Mouse (Mus musculus): Measurements from ENCODE around the gene Foxo1. TPM values are rescaled to one million over a fixed set of nuclear protein-coding genes. Genes with fewer than 3 reads are reported as not detected.
A peak's percentile ranks its signal among the peaks of the same experiment; 100 is the strongest.

The Foxo1 gene
- polyA plus RNA-seq, 1 experiment from 2014 or later, result 2.9 TPM

DNA sequence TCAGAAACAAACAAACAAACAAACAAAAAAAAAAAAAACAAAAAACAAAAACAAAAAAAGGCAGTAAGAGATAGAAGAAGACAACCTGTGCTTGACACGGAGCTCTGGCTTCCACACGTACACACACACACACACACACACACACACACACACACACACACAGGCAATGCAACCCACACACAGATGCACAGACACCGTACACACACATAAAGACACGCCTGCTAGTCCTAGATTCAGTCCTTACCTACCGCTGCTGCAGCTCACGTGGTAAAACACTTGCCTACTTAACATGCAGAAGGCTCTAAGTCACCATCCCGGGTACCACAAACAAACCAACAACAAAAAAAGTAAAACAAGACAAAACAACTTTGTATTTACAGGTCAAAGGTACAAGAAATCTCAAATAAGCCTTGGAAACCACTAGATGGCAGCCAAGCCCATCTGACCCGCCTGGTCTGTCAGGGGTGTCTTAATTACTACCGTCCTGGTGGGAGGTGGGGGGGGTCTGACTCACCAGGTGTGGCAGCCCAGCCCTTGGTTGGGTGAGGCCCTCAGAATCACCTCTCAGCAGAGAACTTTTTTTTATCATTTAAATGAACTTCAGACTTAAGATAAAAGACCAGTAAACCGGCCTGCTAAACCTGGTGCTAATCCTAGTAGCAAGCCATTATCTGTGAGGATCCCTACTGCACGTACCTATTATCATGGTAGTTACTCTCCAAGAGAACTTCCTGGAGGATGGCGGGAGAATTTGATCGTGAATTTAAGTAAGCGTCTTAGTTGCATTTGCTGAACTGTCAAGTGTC is 14.3 kb upstream of the Foxo1 start:
- no peak for ATAC-seq (ENCODE audit: low FRiP score)
- H3K4me2 ChIP-seq, result no peak overlapping the region
- H3K9ac ChIP-seq, result no peak overlapping the region
- peaks cover 25% of the 10 kb centered on the region for H3K27me3 ChIP-seq
- no peaks in the 10 kb centered on the region for H3K9me3 ChIP-seq
- no peaks in the 10 kb centered on the region for H3K36me3 ChIP-seq (replicated peaks)
- H3K4me1 ChIP-seq, result peaks cover 4% of the 10 kb centered on the region
- 16% methylated on average over 14 of the region's 14 CpGs for WGBS
- no peak overlapping the region for H3K4me3 ChIP-seq (replicated peaks)
- H3K27ac ChIP-seq, result no peak overlapping the region

DNA sequence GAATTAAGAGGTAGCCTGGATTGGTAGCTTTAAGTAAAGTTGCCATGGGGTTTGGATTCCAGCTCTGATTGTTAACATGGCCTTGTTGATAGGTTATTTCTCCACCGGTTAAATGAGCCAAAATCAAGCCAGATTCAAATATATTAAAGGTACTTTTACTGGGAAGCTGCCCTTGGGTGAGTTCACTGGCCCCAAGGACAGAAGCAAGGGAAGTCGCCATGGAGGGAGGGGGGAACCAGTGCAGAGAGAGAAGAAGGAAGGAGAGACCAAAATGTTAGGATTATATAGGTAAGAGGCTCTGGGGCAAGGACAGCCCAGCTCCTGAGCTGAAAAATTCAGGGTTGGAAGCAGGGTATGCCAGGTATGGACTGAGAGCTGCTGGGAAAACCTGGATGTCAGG is 13.6 kb upstream of the Foxo1 start:
- Histone ChIP-seq H3K9ac (no peak overlapping the region), H3K27me3 (peaks cover 32% of the 10 kb centered on the region), H3K9me3 (no peaks in the 10 kb centered on the region), H3K4me3 (replicated peaks) (no peak overlapping the region), H3K27ac (no peak overlapping the region), H3K4me2 (no peak overlapping the region), H3K4me1 (peaks cover 4% of the 10 kb centered on the region), H3K36me3 (replicated peaks) (no peaks in the 10 kb centered on the region)
- ATAC-seq (ENCODE audit: low FRiP score), result no peak
- 9% methylated on average over 2 of the region's 2 CpGs for WGBS

DNA sequence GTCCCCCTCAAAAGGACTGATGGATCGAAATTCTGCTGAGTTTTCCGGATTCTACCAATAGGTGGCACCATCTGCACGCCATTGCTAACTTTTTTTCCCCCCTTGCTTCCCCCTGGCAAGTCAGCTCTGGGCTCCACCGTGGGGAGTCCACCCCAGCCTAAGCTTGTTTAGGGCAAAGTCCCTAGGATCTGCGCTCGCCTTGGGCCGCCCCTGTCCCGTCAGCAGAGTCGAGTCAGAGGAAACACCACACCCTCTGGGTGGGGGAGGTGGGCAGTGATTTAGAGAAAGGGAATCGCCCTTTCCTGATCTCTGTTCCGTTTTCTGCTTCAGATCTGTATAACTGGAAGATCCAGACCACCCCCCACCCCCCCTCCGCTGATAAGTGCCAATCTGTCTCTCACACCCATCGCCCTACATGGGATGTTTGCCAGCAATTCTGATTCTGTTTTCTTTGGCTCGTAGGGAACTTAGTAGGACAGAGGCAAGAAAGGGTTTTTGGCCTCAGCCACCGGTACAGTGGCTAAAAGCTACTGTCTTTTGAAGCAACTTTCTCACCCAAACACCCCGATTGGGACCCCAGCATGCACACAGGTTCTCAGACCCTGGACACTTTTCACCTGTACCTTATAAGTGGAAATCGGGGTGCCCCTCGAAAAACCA is 10.2 kb upstream of the Foxo1 start:
- 14% methylated on average over 18 of the region's 18 CpGs for WGBS
- no peaks in the 10 kb centered on the region for H3K36me3 ChIP-seq (replicated peaks)
- peak; percentile 53; the same call in 1 of the 2 replicates for ATAC-seq (ENCODE audit: low FRiP score)
- H3K27me3 ChIP-seq, result peaks cover 42% of the 10 kb centered on the region
- H3K9me3 ChIP-seq, result no peaks in the 10 kb centered on the region
- peak overlapping the region; percentile 40 for H3K9ac ChIP-seq
- peak overlapping the region; percentile 52 for H3K4me2 ChIP-seq
- H3K27ac ChIP-seq, result no peak overlapping the region
- H3K4me1 ChIP-seq, result peaks cover 4% of the 10 kb centered on the region
- H3K4me3 ChIP-seq (replicated peaks), result peak overlapping the region; percentile 19

DNA sequence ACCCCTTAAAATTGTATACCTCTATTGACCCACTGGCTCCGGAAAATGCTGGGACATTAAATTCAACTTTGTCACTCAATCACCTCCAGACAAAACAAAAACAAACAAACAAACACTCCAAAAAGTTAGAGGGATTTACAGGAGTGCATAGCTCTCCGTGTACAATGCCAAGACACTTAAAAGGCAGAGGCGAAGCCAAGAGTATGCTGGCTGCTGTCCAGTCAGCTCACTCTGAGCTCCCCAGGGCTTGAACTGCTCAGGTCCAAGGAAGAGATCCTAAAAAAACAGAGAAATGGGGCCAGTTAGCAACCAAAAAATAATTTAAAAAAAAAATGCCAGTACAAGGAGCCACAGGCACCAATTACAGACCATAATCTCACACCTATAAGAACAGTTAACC is 9.6 kb upstream of the Foxo1 start:
- no peaks in the 10 kb centered on the region for H3K9me3 ChIP-seq
- no peak for ATAC-seq (ENCODE audit: low FRiP score)
- no peaks in the 10 kb centered on the region for H3K36me3 ChIP-seq (replicated peaks)
- no peak overlapping the region for H3K27ac ChIP-seq
- peaks cover 4% of the 10 kb centered on the region for H3K4me1 ChIP-seq
- H3K9ac ChIP-seq, result no peak overlapping the region
- WGBS, result 43% methylated on average over 3 of the region's 3 CpGs
- peaks cover 42% of the 10 kb centered on the region for H3K27me3 ChIP-seq
- H3K4me3 ChIP-seq (replicated peaks), result no peak overlapping the region
- no peak overlapping the region for H3K4me2 ChIP-seq

DNA sequence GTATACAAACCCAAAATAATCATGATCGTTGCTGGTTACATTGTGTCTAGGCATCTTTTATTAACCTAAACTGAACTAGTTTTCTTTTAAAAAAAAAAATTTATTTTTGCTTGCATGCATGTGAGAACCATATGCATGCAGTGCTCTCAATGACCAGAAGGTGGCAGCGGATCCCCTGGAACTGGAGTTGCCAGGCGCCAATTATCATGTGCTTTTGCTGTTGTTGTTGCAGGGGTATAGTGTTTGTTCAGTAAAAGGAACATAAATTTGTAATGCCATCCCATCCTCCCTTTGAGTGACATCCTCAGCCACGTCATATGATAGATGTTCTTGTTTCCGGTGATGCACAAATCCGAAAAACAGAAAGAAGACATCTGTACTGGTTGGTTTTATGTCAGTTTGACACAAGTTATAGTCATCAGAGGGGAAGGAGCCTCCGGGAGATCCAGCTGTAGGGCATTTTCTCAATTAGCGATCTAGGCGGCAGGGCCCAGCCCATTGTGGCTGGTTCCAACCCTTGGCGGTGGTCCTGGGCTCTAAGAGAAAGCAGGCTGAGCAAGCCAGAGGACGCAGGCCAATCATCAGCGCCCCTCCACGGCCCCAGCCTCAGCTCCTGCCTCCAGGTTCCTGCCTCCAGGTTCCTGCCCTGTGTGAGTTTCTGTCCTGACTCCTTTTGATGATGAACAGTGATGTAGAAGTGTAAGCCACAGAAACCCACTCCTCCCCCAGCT is 5.5 kb upstream of the Foxo1 start:
- Histone ChIP-seq H3K27ac (no peak overlapping the region), H3K9me3 (no peaks in the 10 kb centered on the region), H3K36me3 (replicated peaks) (no peaks in the 10 kb centered on the region), H3K4me2 (no peak overlapping the region), H3K4me3 (replicated peaks) (no peak overlapping the region), H3K27me3 (peaks cover 61% of the 10 kb centered on the region), H3K9ac (no peak overlapping the region), H3K4me1 (peaks cover 14% of the 10 kb centered on the region)
- 46% methylated on average over 13 of the region's 13 CpGs for WGBS
- ATAC-seq (ENCODE audit: low FRiP score), result no peak; the same call in 1 of the 2 replicates

DNA sequence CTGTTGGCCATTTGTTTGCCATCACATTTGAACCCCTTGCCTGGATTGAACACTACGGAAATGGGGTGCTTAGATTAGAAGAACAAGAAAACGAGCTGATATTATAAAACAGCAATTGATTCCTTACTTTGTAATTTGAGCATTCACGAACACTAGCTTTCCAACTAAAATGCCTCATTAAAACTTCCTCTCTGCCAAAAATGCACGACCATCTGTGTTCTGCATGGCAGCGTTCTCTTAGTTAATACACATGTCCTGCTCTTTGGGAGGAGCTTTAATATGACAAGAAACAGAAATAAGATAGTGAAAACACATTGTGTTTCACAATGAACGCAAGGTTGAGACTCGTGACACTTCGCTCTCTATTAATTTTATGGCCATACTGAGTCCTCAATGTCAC is 3.8 kb upstream of the Foxo1 start:
- H3K4me1 ChIP-seq, result peaks cover 20% of the 10 kb centered on the region
- H3K4me2 ChIP-seq, result no peak overlapping the region
- no peaks in the 10 kb centered on the region for H3K36me3 ChIP-seq (replicated peaks)
- H3K27ac ChIP-seq, result no peak overlapping the region
- no peak overlapping the region for H3K4me3 ChIP-seq (replicated peaks)
- no peaks in the 10 kb centered on the region for H3K9me3 ChIP-seq
- no peak overlapping the region for H3K9ac ChIP-seq
- peaks cover 55% of the 10 kb centered on the region for H3K27me3 ChIP-seq
- WGBS, result 85% methylated on average over 8 of the region's 8 CpGs
- no peak for ATAC-seq (ENCODE audit: low FRiP score)

DNA sequence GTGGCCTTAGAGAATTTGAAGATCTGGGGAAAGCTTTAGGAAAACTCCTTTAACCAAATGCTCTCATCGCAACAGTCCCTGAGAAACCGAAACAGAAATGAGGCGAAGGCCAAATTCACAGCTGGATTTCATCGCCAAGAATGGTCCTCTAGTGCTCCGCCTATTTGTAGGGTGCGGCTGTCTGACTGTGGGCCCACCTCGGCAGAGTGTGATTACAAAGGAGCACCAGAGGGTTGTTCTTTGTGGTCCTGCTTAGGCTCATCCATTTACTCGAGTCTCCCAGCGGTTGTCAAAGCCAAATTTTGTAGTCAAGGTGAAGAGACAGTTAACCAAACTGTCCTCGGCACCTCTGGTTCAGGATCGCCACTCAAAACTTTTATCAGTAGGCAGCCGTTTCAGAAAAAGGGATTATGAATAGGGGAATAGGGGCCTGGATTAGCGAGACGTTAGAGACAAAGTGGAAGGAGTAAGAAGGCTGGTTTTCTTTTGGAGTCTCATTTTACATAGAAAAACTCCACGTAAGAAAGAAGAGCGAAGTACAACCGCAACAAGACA is 1.5 kb upstream of the Foxo1 start:
- Histone ChIP-seq H3K27ac (no peak overlapping the region), H3K9me3 (no peaks in the 10 kb centered on the region), H3K4me3 (replicated peaks) (no peak overlapping the region), H3K4me2 (peak overlapping the region; percentile 98), H3K4me1 (peaks cover 29% of the 10 kb centered on the region), H3K36me3 (replicated peaks) (no peaks in the 10 kb centered on the region), H3K27me3 (peaks cover 55% of the 10 kb centered on the region), H3K9ac (no peak overlapping the region)
- WGBS, result 8% methylated on average over 17 of the region's 17 CpGs
- no peak for ATAC-seq (ENCODE audit: low FRiP score)

DNA sequence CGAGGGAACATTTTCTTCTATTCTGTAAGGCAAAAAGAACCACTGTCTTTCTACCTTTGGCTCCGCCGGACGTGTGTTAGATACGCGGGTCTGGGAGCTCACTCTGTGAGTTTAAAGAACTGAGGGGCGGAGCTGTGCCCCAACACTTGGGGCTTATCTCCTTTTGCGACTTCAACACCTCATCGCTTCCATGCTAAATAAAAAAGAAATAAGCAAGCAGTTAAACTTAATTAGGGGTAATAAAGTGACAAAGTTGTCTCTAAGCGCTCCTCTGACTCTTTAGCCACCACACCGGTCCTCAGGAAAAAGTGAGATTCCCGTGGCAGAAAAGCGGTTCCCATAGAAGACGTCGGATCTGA is 864 bp upstream of the Foxo1 start:
- no peak overlapping the region for H3K27ac ChIP-seq
- ATAC-seq (ENCODE audit: low FRiP score), result no peak
- no peaks in the 10 kb centered on the region for H3K9me3 ChIP-seq
- peak overlapping the region; percentile 98 for H3K4me2 ChIP-seq
- peaks cover 55% of the 10 kb centered on the region for H3K27me3 ChIP-seq
- H3K4me1 ChIP-seq, result peaks cover 29% of the 10 kb centered on the region
- H3K9ac ChIP-seq, result peak overlapping the region; percentile 66
- peak overlapping the region; percentile 77 for H3K4me3 ChIP-seq (replicated peaks)
- WGBS, result under 1% methylated on average over 15 of the region's 15 CpGs
- no peaks in the 10 kb centered on the region for H3K36me3 ChIP-seq (replicated peaks)

DNA sequence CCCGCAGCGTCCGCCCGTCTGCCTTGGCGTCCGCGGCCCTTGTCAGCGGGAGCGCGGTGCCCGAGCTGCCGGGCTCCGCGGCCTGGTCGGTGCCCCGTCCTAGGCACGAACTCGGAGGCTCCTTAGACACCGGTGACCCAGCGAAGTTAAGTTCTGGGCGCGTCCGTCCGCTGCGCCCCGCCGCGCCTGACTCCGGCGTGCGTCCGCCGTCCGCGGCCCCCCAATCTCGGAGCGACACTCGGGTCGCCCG is 276 bp downstream of the Foxo1 start:
- Histone ChIP-seq H3K36me3 (replicated peaks) (no peaks in the 10 kb centered on the region), H3K27me3 (peaks cover 55% of the 10 kb centered on the region), H3K4me2 (peak overlapping the region; percentile 98), H3K4me1 (peaks cover 29% of the 10 kb centered on the region), H3K27ac (peak overlapping the region; percentile 63), H3K9me3 (no peaks in the 10 kb centered on the region), H3K9ac (peak overlapping the region; percentile 67), H3K4me3 (replicated peaks) (peak overlapping the region; percentile 77)
- under 1% methylated on average over 33 of the region's 40 CpGs for WGBS
- no peak for ATAC-seq (ENCODE audit: low FRiP score)

DNA sequence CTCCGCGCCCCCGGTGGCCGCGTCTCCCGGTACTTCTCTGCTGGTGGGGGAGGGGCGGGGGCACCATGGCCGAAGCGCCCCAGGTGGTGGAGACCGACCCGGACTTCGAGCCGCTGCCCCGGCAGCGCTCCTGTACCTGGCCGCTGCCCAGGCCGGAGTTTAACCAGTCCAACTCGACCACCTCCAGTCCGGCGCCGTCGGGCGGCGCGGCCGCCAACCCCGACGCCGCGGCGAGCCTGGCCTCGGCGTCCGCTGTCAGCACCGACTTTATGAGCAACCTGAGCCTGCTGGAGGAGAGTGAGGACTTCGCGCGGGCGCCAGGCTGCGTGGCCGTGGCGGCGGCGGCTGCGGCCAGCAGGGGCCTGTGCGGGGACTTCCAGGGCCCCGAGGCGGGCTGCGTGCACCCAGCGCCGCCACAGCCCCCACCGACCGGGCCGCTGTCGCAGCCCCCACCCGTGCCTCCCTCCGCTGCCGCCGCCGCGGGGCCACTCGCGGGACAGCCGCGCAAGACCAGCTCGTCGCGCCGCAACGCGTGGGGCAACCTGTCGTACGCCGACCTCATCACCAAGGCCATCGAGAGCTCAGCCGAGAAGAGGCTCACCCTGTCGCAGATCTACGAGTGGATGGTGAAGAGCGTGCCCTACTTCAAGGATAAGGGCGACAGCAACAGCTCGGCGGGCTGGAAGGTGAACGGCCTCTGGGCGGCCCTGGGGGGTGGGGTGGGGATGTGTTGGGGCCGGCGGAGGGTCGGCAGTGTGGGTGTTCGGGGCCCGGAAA is 789 bp downstream of the Foxo1 start:
- Histone ChIP-seq H3K9me3 (no peaks in the 10 kb centered on the region), H3K36me3 (replicated peaks) (no peaks in the 10 kb centered on the region), H3K9ac (peak overlapping the region; percentile 67), H3K27ac (peak overlapping the region; percentile 63), H3K4me2 (peak overlapping the region; percentile 98), H3K4me3 (replicated peaks) (peak overlapping the region; percentile 77), H3K27me3 (peaks cover 52% of the 10 kb centered on the region), H3K4me1 (peaks cover 29% of the 10 kb centered on the region)
- WGBS, result under 1% methylated on average over 86 of the region's 89 CpGs
- peak; percentile 50 for ATAC-seq (ENCODE audit: low FRiP score)

DNA sequence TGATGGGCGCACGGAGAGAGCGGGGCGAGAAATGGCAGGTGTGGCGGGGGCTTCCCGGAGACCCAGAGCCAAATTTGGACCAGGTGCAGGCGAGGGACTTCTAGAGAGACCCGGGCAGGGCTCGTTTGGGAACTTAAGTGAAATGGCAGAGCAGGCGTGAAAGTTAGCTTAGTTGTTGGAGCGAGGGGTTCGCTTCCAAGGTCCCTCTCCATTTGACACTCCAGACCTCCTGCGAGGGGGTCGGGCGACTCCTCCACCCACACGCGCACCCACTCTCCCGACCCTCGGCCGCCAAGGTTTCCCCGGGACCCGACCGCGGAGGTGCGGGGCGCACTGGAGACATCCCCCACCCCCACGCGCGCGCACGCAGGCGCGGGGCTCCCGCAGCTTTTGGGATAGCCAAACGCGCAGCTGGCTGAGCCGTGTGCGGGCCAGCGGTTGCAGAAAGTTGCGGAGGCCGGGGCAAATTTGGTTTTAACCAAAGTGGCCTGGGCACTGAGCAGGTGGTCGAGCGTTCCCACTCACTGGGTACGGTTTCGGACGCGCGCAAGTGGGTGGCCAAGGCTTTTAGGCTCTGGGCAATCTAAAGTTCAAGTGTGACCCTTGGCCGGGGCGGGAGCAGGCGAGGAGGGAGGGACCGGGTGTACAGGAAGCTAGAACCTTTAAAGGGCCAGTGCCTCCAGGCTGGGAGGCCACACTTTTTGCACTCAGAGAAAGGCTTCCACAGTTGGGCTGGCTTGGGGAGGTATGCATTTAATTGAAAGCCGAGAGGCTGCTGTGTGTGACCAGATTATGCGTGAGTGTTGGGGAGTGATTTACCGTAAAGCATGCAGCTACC is 1.6 kb downstream of the Foxo1 start:
- peak overlapping the region; percentile 98 for H3K4me2 ChIP-seq
- H3K9me3 ChIP-seq, result no peaks in the 10 kb centered on the region
- H3K4me1 ChIP-seq, result peaks cover 29% of the 10 kb centered on the region
- H3K27me3 ChIP-seq, result peaks cover 48% of the 10 kb centered on the region
- under 1% methylated on average over 55 of the region's 55 CpGs for WGBS
- no peaks in the 10 kb centered on the region for H3K36me3 ChIP-seq (replicated peaks)
- no peak for ATAC-seq (ENCODE audit: low FRiP score)
- peak overlapping the region; percentile 77 for H3K4me3 ChIP-seq (replicated peaks)
- peak overlapping the region; percentile 67 for H3K9ac ChIP-seq
- H3K27ac ChIP-seq, result no peak overlapping the region
